Mouse (Mus musculus) CH12.LX (cell line): ENCODE data around the gene Asap2. TPM values are rescaled to one million over a fixed set of nuclear protein-coding genes. Genes with fewer than 3 reads are reported as not detected.

Experiments
- DNase-seq: peaks from one replicate; pipeline ENCODE4 v3.0.0-alpha.2; 2013; ENCODE audit errors: extremely low read depth
- H3K27ac ChIP-seq: 2 replicates; pipeline ENCODE4 v1.5.1; 2012; ENCODE audit warnings: low read depth, mild to moderate bottlenecking, control low read depth, moderate library complexity; ENCODE audit not compliant: insufficient read depth
- H3K27me3 ChIP-seq: replicated peaks from 2 replicates; pipeline ENCODE3; 2012; ENCODE audit warnings: inconsistent platforms
- H3K36me3 ChIP-seq, 2 experiments: replicated peaks in 1 of 2; 2 replicates each; pipeline versions ENCODE3 to v1.6.1; 2012; ENCODE audit warnings: inconsistent platforms in 1 of 2, low read length in 1 of 2, mild to moderate bottlenecking in 1 of 2, mixed read lengths in 1 of 2, moderate library complexity in 1 of 2; ENCODE audit not compliant: control insufficient read depth in 1 of 2, insufficient read depth in 1 of 2
- H3K4me1 ChIP-seq, 2 experiments: 2 replicates each; pipeline ENCODE4 v1.6.1; 2012; ENCODE audit warnings: inconsistent platforms in 1 of 2, moderate library complexity in 1 of 2; ENCODE audit not compliant: insufficient read depth in 2 of 2, control insufficient read depth in 1 of 2
- H3K4me2 ChIP-seq: 2 replicates; pipeline ENCODE4 v1.6.1; 2012; ENCODE audit warnings: low read depth, mild to moderate bottlenecking, control low read depth; ENCODE audit not compliant: poor library complexity, insufficient read depth, severe bottlenecking
- H3K4me3 ChIP-seq, 3 experiments: fragments of 150-350 bp in 1 of 3; sonication (generic) in 1 of 3; replicated peaks in 1 of 3; 2 replicates each; pipeline versions ENCODE3 to v1.5.1; 2011 to 2012; ENCODE audit warnings: low read depth in 2 of 3, low read length in 2 of 3, mild to moderate bottlenecking in 2 of 3, moderate library complexity in 2 of 3, control low read depth in 1 of 3, improper control_type of control experiment in 1 of 3, inconsistent platforms in 1 of 3, mixed read lengths in 1 of 3; ENCODE audit not compliant: poor library complexity in 1 of 3
- H3K79me2 ChIP-seq: replicated peaks from 2 replicates; pipeline ENCODE4 v1.6.1; 2012; ENCODE audit warnings: mild to moderate bottlenecking, moderate library complexity; ENCODE audit not compliant: control insufficient read depth, poor library complexity, insufficient read depth, severe bottlenecking; ENCODE audit errors: extremely low read depth
- H3K9ac ChIP-seq: 2 replicates; pipeline ENCODE4 v1.6.1; 2012; ENCODE audit warnings: low read depth, mild to moderate bottlenecking, control low read depth, moderate library complexity; ENCODE audit not compliant: insufficient read depth
- H3K9me3 ChIP-seq: replicated peaks from 2 replicates; pipeline ENCODE3; 2012; ENCODE audit warnings: low read length, inconsistent platforms, mixed read lengths
- BHLHE40 ChIP-seq: IDR thresholded peaks from 2 replicates; pipeline ENCODE4 v1.6.1; 2011; ENCODE audit warnings: mild to moderate bottlenecking, low read depth, low read length, improper control_type of control experiment
- CHD1 ChIP-seq: IDR thresholded peaks from 2 replicates; pipeline ENCODE4 v1.6.1; 2012; ENCODE audit warnings: low read depth, low read length, improper control_type of control experiment, inconsistent platforms
- CTCF ChIP-seq, 2 experiments: IDR thresholded peaks in 1 of 2; conservative IDR thresholded peaks in 1 of 2; 2 replicates each; pipeline ENCODE4 v1.5.1; 2011 to 2012; ENCODE audit warnings: low read depth in 2 of 2, low read length in 2 of 2, improper control_type of control experiment in 1 of 2, inconsistent platforms in 1 of 2, mild to moderate bottlenecking in 1 of 2, moderate library complexity in 1 of 2
- ELF1 ChIP-seq: IDR thresholded peaks from 2 replicates; pipeline ENCODE4 v1.6.1; 2014; ENCODE audit warnings: low read depth, mild to moderate bottlenecking, inconsistent platforms, low read length, improper control_type of control experiment
- EP300 ChIP-seq: IDR thresholded peaks from 2 replicates; pipeline ENCODE4 v1.6.1; 2011; ENCODE audit warnings: low read length, improper control_type of control experiment
- ETS1 ChIP-seq: conservative IDR thresholded peaks from 2 replicates; pipeline ENCODE4 v1.6.1; 2012; ENCODE audit warnings: low read depth, mild to moderate bottlenecking, inconsistent platforms, low read length, improper control_type of control experiment, moderate library complexity
- GABPA ChIP-seq: IDR thresholded peaks from 2 replicates; pipeline ENCODE4 v1.6.1; 2012; ENCODE audit warnings: low read depth, low read length, improper control_type of control experiment, inconsistent platforms; ENCODE audit not compliant: insufficient replicate concordance
- HCFC1 ChIP-seq: IDR thresholded peaks from 2 replicates; pipeline ENCODE4 v1.6.1; 2012; ENCODE audit warnings: low read depth, mild to moderate bottlenecking, inconsistent platforms, low read length, improper control_type of control experiment
- JUN ChIP-seq: IDR thresholded peaks from 2 replicates; pipeline ENCODE4 v1.6.1; 2011; ENCODE audit warnings: low read depth, mild to moderate bottlenecking, low read length, improper control_type of control experiment, moderate library complexity; ENCODE audit not compliant: insufficient read depth
- MEF2A ChIP-seq: IDR thresholded peaks from 2 replicates; pipeline ENCODE4 v1.6.1; 2014; ENCODE audit warnings: low read depth, mild to moderate bottlenecking, inconsistent platforms, low read length, improper control_type of control experiment, borderline replicate concordance
- MYC ChIP-seq: IDR thresholded peaks from 2 replicates; pipeline ENCODE4 v1.6.1; 2011; ENCODE audit warnings: low read depth, mild to moderate bottlenecking, improper control_type of control experiment, low read length
- PAX5 ChIP-seq: IDR thresholded peaks from 2 replicates; pipeline ENCODE4 v1.6.1; 2012; ENCODE audit warnings: low read length, inconsistent platforms, mixed read lengths
- POLR2AphosphoS2 ChIP-seq: IDR thresholded peaks from 2 replicates; pipeline ENCODE4 v1.6.1; 2011; ENCODE audit warnings: low read depth, low read length, improper control_type of control experiment
- RAD21 ChIP-seq: IDR thresholded peaks from 2 replicates; pipeline ENCODE4 v1.6.1; 2011; ENCODE audit warnings: low read depth, mild to moderate bottlenecking, low read length, improper control_type of control experiment, moderate library complexity
- RCOR1 ChIP-seq: conservative IDR thresholded peaks from 2 replicates; pipeline ENCODE4 v1.6.1; 2012; ENCODE audit warnings: low read depth, mild to moderate bottlenecking, inconsistent platforms, low read length, improper control_type of control experiment
- SIN3A ChIP-seq: IDR thresholded peaks from 2 replicates; pipeline ENCODE4 v1.6.1; 2012; ENCODE audit warnings: low read length, improper control_type of control experiment, inconsistent platforms
- SMC3 ChIP-seq: IDR thresholded peaks from 2 replicates; pipeline ENCODE4 v1.6.1; 2011; ENCODE audit warnings: low read depth, low read length, improper control_type of control experiment
- UBTF ChIP-seq: IDR thresholded peaks from 2 replicates; pipeline ENCODE4 v1.6.1; 2012; ENCODE audit warnings: low read depth, mild to moderate bottlenecking, inconsistent platforms, low read length, improper control_type of control experiment, moderate library complexity
- USF2 ChIP-seq: conservative IDR thresholded peaks from 2 replicates; pipeline ENCODE4 v1.6.1; 2011; ENCODE audit warnings: low read depth, low read length, improper control_type of control experiment
- ZC3H11A ChIP-seq: IDR thresholded peaks from 2 replicates; pipeline ENCODE4 v1.6.1; 2012; ENCODE audit warnings: low read depth, mild to moderate bottlenecking, inconsistent platforms, low read length, improper control_type of control experiment
- ZKSCAN1 ChIP-seq: IDR thresholded peaks from 2 replicates; pipeline ENCODE4 v1.6.1; 2012; ENCODE audit warnings: low read depth, inconsistent platforms, low read length, improper control_type of control experiment, borderline replicate concordance
- ZMIZ1 ChIP-seq: IDR thresholded peaks from 2 replicates; pipeline ENCODE4 v1.6.1; 2012; ENCODE audit warnings: low read depth, mild to moderate bottlenecking, inconsistent platforms, low read length, improper control_type of control experiment
- ZNF384 ChIP-seq: IDR thresholded peaks from 2 replicates; pipeline ENCODE4 v1.6.1; 2012; ENCODE audit warnings: low read depth, low read length, improper control_type of control experiment, inconsistent platforms
- dilution Hi-C: fragments of 300-500 bp; cut with MboI; formaldehyde crosslinking; loops from 2 replicates; pipeline ENCODE4 v1.14.3; 2020; ENCODE audit warnings: low sequenced_read_pairs; ENCODE audit not compliant: extremely low pct_unique_long_range_greater_than_20kb, extremely low pct_ligation_motif_present
- in situ Hi-C: fragments of 300-500 bp; cut with MboI; formaldehyde crosslinking; loops from 3 replicates; pipeline ENCODE4 v1.14.3; 2019; ENCODE audit warnings: low sequenced_read_pairs, low pct_ligation_motif_present, low pct_unique_long_range_greater_than_20kb, mixed read lengths
- polyA plus RNA-seq: library from polyadenylated mRNA; unstranded; fragments of >175 nt; gene quantifications from 2 replicates; pipeline ENCODE4 v1.2.1, GENCODE M21; 2012; ENCODE audit warnings: low read depth; ENCODE audit not compliant: insufficient read length
- total RNA-seq, 2 experiments: library from RNA; depleted of rRNA; stranded (reverse); fragments of 300-350 nt in 1 of 2; fragments of >200 nt in 1 of 2; gene quantifications; 2 replicates each; pipeline ENCODE4 v1.2.3; 2012 to 2014

Gene Asap2
- total and polyA plus RNA-seq, 3 experiments: 0.17 to 0.64 (median 0.17) TPM

- no peak overlapping the region for H3K27ac ChIP-seq
- no peak for TF ChIP-seq BHLHE40
- TF ChIP-seq USF2: no peak
- TF ChIP-seq SMC3: no peak
- TF ChIP-seq POLR2AphosphoS2: no peak
- no peak for TF ChIP-seq ZC3H11A
- TF ChIP-seq MYC: no peak
- TF ChIP-seq RAD21: no peak
- TF ChIP-seq MEF2A: no peak
- TF ChIP-seq PAX5: no peak
- no peak overlapping the region for H3K9ac ChIP-seq
- H3K4me3 ChIP-seq: no peak overlapping the region
- in situ Hi-C loops: no loop called here
- no peaks in the 10 kb centered on the region for H3K27me3 ChIP-seq
- dilution Hi-C loops: no loop called here
- peaks cover 3% of the 10 kb centered on the region in 2 experiments; a peak in 1 of 4 replicates for H3K4me1 ChIP-seq
- no peak overlapping the region for H3K4me2 ChIP-seq
- no peaks in the 10 kb centered on the region for H3K9me3 ChIP-seq
- H3K79me2 ChIP-seq: no peaks in the 10 kb centered on the region
- H3K36me3 ChIP-seq: no peaks in the 10 kb centered on the region
- no peak for DNase-seq
These were observed 236.1 kb downstream of the Asap2 start for GRCm38 (mm10) chr12:21226316-21226715.

- Histone ChIP-seq H3K4me1 (peaks cover 3% of the 10 kb centered on the region in 2 experiments; a peak in 1 of 4 replicates), H3K36me3 (no peaks in the 10 kb centered on the region)
These were observed 237.1 kb downstream of the Asap2 start for GRCm38 (mm10) chr12:21227076-21227980.

GRCm38 (mm10) chr12:21228650-21229049 lies 238.4 kb downstream of the Asap2 start:
- no peaks in the 10 kb centered on the region for H3K36me3 ChIP-seq
- no peak overlapping the region for H3K27ac ChIP-seq
- peaks cover 3 to 4% of the 10 kb centered on the region in 2 experiments; a peak in 3 of 4 replicates for H3K4me1 ChIP-seq
- no peak for TF ChIP-seq SIN3A
- TF ChIP-seq ZKSCAN1: no peak
- TF ChIP-seq JUN: no peak
- no peak for TF ChIP-seq ETS1
- TF ChIP-seq HCFC1: no peak
- TF ChIP-seq GABPA: no peak
- TF ChIP-seq PAX5: no peak
- no peak for TF ChIP-seq EP300
- TF ChIP-seq RCOR1: no peak
- no peak for TF ChIP-seq UBTF
- no peak for TF ChIP-seq CHD1
- no peak for TF ChIP-seq ZMIZ1
- TF ChIP-seq ZC3H11A: no peak
- no peak for TF ChIP-seq CTCF (conservative IDR thresholded peaks at IDR 0.05 in 1 of 2, IDR thresholded peaks at IDR 0.05 in 1 of 2; ENCODE audit: low read depth in 2 of 2, low read length in 2 of 2)
- no peak for TF ChIP-seq ZNF384
- TF ChIP-seq BHLHE40: no peak
- H3K4me2 ChIP-seq: no peak overlapping the region
- H3K9me3 ChIP-seq: no peaks in the 10 kb centered on the region
- no peaks in the 10 kb centered on the region for H3K79me2 ChIP-seq
- dilution Hi-C loops: no loop called here
- H3K27me3 ChIP-seq: no peaks in the 10 kb centered on the region
- no peak overlapping the region for H3K9ac ChIP-seq
- DNase-seq: no peak
- H3K4me3 ChIP-seq: no peak overlapping the region
- in situ Hi-C loops: no loop called here

More at GRCm38 (mm10) chr12:21227076-21227980, 237.1 kb downstream of the Asap2 start:
- H3K27ac ChIP-seq: no peak overlapping the region
- TF ChIP-seq ZC3H11A (0 out of 2 replicates have a peak, but pooled peaks have one; percentile 10), RAD21 (peak; percentile 64), ELF1 (no peak), CTCF (conservative IDR thresholded peaks at IDR 0.05 in 1 of 2, IDR thresholded peaks at IDR 0.05 in 1 of 2; ENCODE audit: low read depth in 2 of 2, low read length in 2 of 2) (peak in 1 of 2 experiments; percentile 71; a peak in 2 of 4 replicates), SMC3 (peak; percentile 79)
- H3K9me3 ChIP-seq: no peaks in the 10 kb centered on the region
- no peak overlapping the region for H3K4me3 ChIP-seq
- no peak overlapping the region for H3K4me2 ChIP-seq
- DNase-seq: peak; percentile 34
- no peaks in the 10 kb centered on the region for H3K79me2 ChIP-seq
- no peaks in the 10 kb centered on the region for H3K27me3 ChIP-seq
- in situ Hi-C loops: no loop called here
- dilution Hi-C loops: no loop called here
- H3K9ac ChIP-seq: no peak overlapping the region
